Comparison of ENCODE assay signal across 11 mouse cellular contexts in genomic region chr13:63113881-63114301, GRCm38 (mm10).
A peak's percentile ranks its signal among the peaks of the same experiment; 100 is the strongest.
DNase-seq lines count a peak whose midpoint lies in the region; ATAC-seq lines count a peak whose summit lies in the region.
"Had no signal": no experiment of that assay in that cellular context is flagged by ENCODE, and none has a peak within 500 bp of the region (broad histone marks: within the 10 kb centered on the region; RNA-seq: fewer than 3 reads in every experiment).

No protein-coding gene starts in this region.

- H3K27ac ChIP-seq in limb, embryonic 12.5 days: peak overlapping the region; percentile 46; the same call in 1 of the 2 replicates
- H3K27ac ChIP-seq in limb, embryonic 10.5 days: no peak overlapping the region
- H3K27ac ChIP-seq in embryonic facial prominence, embryonic 13.5 days: peak overlapping the region; percentile 74
- H3K27ac ChIP-seq in midbrain, embryonic 14.5 days (replicated peaks; ENCODE audit: low read depth, low read length): peak overlapping the region; percentile 57; the same call in 1 of the 2 replicates
- H3K27ac ChIP-seq: liver, embryonic 15.5 days; neural tube, embryonic 15.5 days had no signal

- no peaks in the 10 kb centered on the region for H3K27me3 ChIP-seq in limb, embryonic 12.5 days
- H3K27me3 ChIP-seq in limb, embryonic 10.5 days (ENCODE audit: low read depth, poor library complexity, severe bottlenecking): no peaks in the 10 kb centered on the region
- H3K27me3 ChIP-seq in embryonic facial prominence, embryonic 13.5 days: no peaks in the 10 kb centered on the region
- H3K27me3 ChIP-seq in midbrain, embryonic 14.5 days (ENCODE audit: control insufficient read depth, insufficient read depth, low read length): no peaks in the 10 kb centered on the region
- H3K27me3 ChIP-seq: liver, embryonic 15.5 days; neural tube, embryonic 15.5 days had no signal

- no peak overlapping the region for H3K4me3 ChIP-seq in limb, embryonic 12.5 days (replicated peaks)
- H3K4me3 ChIP-seq in limb, embryonic 10.5 days: no peak overlapping the region
- H3K4me3 ChIP-seq in embryonic facial prominence, embryonic 13.5 days: no peak overlapping the region
- no peak overlapping the region for H3K4me3 ChIP-seq in midbrain, embryonic 14.5 days (replicated peaks; ENCODE audit: low read depth, low read length)
- H3K4me3 ChIP-seq: liver, embryonic 15.5 days; neural tube, embryonic 15.5 days had no signal

- peak; percentile 39 for DNase-seq in embryo, embryonic 10 days (ENCODE audit: low spot score)
- DNase-seq in embryo, embryonic 11 days: no peak
- DNase-seq in limb, embryonic 10.5 days (ENCODE audit: low spot score): no peak
- peak; percentile 41 for DNase-seq in midbrain, embryonic 14.5 days
- no peak for DNase-seq in urinary bladder, postnatal 36 days (ENCODE audit: low spot score in 2 of 2)
- DNase-seq in T-cell, adult 2 months (ENCODE audit: low spot score): no peak
- DNase-seq: kidney, postnatal 14 days had no signal

- peaks cover 41% of the 10 kb centered on the region for H3K4me1 ChIP-seq in limb, embryonic 12.5 days (replicated peaks)
- peaks cover 25% of the 10 kb centered on the region for H3K4me1 ChIP-seq in limb, embryonic 10.5 days
- H3K4me1 ChIP-seq in embryonic facial prominence, embryonic 13.5 days: peaks cover 54% of the 10 kb centered on the region
- peaks cover 20% of the 10 kb centered on the region for H3K4me1 ChIP-seq in midbrain, embryonic 14.5 days (ENCODE audit: control insufficient read depth, insufficient read depth, low read length)

- no peak overlapping the region for H3K4me2 ChIP-seq in limb, embryonic 12.5 days
- no peak overlapping the region for H3K4me2 ChIP-seq in embryonic facial prominence, embryonic 13.5 days
- no peak overlapping the region for H3K4me2 ChIP-seq in midbrain, embryonic 14.5 days (ENCODE audit: low read length)
- H3K4me2 ChIP-seq: liver, embryonic 15.5 days; neural tube, embryonic 15.5 days had no signal

- H3K36me3 ChIP-seq in limb, embryonic 12.5 days: no peaks in the 10 kb centered on the region
- 0 out of 2 replicates have a peak, but pooled peaks cover 2% of the 10 kb centered on the region for H3K36me3 ChIP-seq in limb, embryonic 10.5 days
- H3K36me3 ChIP-seq in embryonic facial prominence, embryonic 13.5 days: no peaks in the 10 kb centered on the region
- no peaks in the 10 kb centered on the region for H3K36me3 ChIP-seq in midbrain, embryonic 14.5 days (ENCODE audit: control insufficient read depth, insufficient read depth, low read length)
- H3K36me3 ChIP-seq: liver, embryonic 15.5 days; neural tube, embryonic 15.5 days had no signal

- no peaks in the 10 kb centered on the region for H3K9me3 ChIP-seq in limb, embryonic 12.5 days
- no peaks in the 10 kb centered on the region for H3K9me3 ChIP-seq in limb, embryonic 10.5 days (replicated peaks)
- no peaks in the 10 kb centered on the region for H3K9me3 ChIP-seq in embryonic facial prominence, embryonic 13.5 days
- H3K9me3 ChIP-seq in midbrain, embryonic 14.5 days (ENCODE audit: control insufficient read depth, low read length): no peaks in the 10 kb centered on the region
- H3K9me3 ChIP-seq: liver, embryonic 15.5 days; neural tube, embryonic 15.5 days had no signal

- 77% methylated on average over 4 of the region's 4 CpGs for WGBS in limb, embryonic 12.5 days
- WGBS in limb, embryonic 10.5 days: 84% methylated on average over 4 of the region's 4 CpGs
- 34% methylated on average over 4 of the region's 4 CpGs for WGBS in embryonic facial prominence, embryonic 13.5 days
- 26% methylated on average over 4 of the region's 4 CpGs for WGBS in midbrain, embryonic 14.5 days

- H3K9ac ChIP-seq in limb, embryonic 12.5 days (replicated peaks): no peak overlapping the region
- no peak overlapping the region for H3K9ac ChIP-seq in embryonic facial prominence, embryonic 13.5 days
- H3K9ac ChIP-seq in midbrain, embryonic 14.5 days (replicated peaks; ENCODE audit: low read length): no peak overlapping the region
- H3K9ac ChIP-seq: liver, embryonic 15.5 days; neural tube, embryonic 15.5 days had no signal

- no peak for ATAC-seq in limb, embryonic 12.5 days (ENCODE audit: insufficient number of reproducible peaks, insufficient read depth, low FRiP score, low TSS enrichment, low read depth)
- no peak for ATAC-seq in embryonic facial prominence, embryonic 13.5 days (ENCODE audit: insufficient number of reproducible peaks, insufficient read depth, low FRiP score, low TSS enrichment, low read depth)
- ATAC-seq in midbrain, embryonic 14.5 days (ENCODE audit: low FRiP score, low TSS enrichment): no peak

Comparison
In these comparisons a context has a peak if more than half of its experiments do, and no peak if none do; other contexts are left out.
1. DNase-seq: peak in embryo, embryonic 10 days (single experiment) and midbrain, embryonic 14.5 days (single experiment); none in embryo, embryonic 11 days (single experiment), limb, embryonic 10.5 days (single experiment), urinary bladder, postnatal 36 days (0 of 2) and T-cell, adult 2 months (single experiment).